Mouse (Mus musculus) T-helper 1 cell (primary cell): ENCODE results near the gene Smoc1.

Experiments used
- in situ Hi-C: fragments of 300-600 bp; cut with MboI, MseI; formaldehyde crosslinking; loops from one replicate; pipeline ENCODE4 v1.15.1; 2025; ENCODE audit warnings: high pct_unique_total_duplicates

The Smoc1 gene

GRCm38 (mm10) chr12:81123793-81124192 lies 97.2 kb downstream of the Smoc1 start:
- in situ Hi-C loops = no loop called here

GRCm38 (mm10) chr12:81126842-81127241 lies 100.2 kb downstream of the Smoc1 start:
- in situ Hi-C loops = no loop called here

GRCm38 (mm10) chr12:81128693-81129092 lies 102.1 kb downstream of the Smoc1 start:
- in situ Hi-C loops = no loop called here

GRCm38 (mm10) chr12:81130692-81131091 lies 104.1 kb downstream of the Smoc1 start:
- in situ Hi-C loops = no loop called here

GRCm38 (mm10) chr12:81131114-81131513 lies 104.5 kb downstream of the Smoc1 start:
- in situ Hi-C loops = no loop called here

- in situ Hi-C loops = no loop called here
Observed at GRCm38 (mm10) chr12:81133055-81133665, 106.6 kb downstream of the Smoc1 start.

- in situ Hi-C loops = no loop called here
Observed at GRCm38 (mm10) chr12:81138217-81138616, 111.6 kb downstream of the Smoc1 start.

GRCm38 (mm10) chr12:81139463-81139862 lies 112.9 kb downstream of the Smoc1 start:
- in situ Hi-C loops = no loop called here

GRCm38 (mm10) chr12:81140594-81141328 lies 114.2 kb downstream of the Smoc1 start:
- in situ Hi-C loops = no loop called here

- in situ Hi-C loops = no loop called here
Observed at GRCm38 (mm10) chr12:81141329-81141711, 114.7 kb downstream of the Smoc1 start.

GRCm38 (mm10) chr12:81142231-81142630 lies 115.6 kb downstream of the Smoc1 start:
- in situ Hi-C loops = no loop called here

GRCm38 (mm10) chr12:81144201-81144600 lies 117.6 kb downstream of the Smoc1 start:
- in situ Hi-C loops = no loop called here

GRCm38 (mm10) chr12:81146417-81147180 lies 120.0 kb downstream of the Smoc1 start:
- in situ Hi-C loops = no loop called here

- in situ Hi-C loops = no loop called here
Observed at GRCm38 (mm10) chr12:81147956-81148355, 121.3 kb downstream of the Smoc1 start.

- in situ Hi-C loops = no loop called here
Observed at GRCm38 (mm10) chr12:81150917-81151316, 124.3 kb downstream of the Smoc1 start.

GRCm38 (mm10) chr12:81152082-81152481 lies 125.5 kb downstream of the Smoc1 start:
- in situ Hi-C loops = no loop called here

GRCm38 (mm10) chr12:81155675-81156074 lies 129.1 kb downstream of the Smoc1 start:
- in situ Hi-C loops = no loop called here

GRCm38 (mm10) chr12:81156841-81157240 lies 130.2 kb downstream of the Smoc1 start:
- in situ Hi-C loops = no loop called here

GRCm38 (mm10) chr12:81159947-81160346 lies 133.3 kb downstream of the Smoc1 start:
- in situ Hi-C loops = no loop called here

- in situ Hi-C loops = no loop called here
Observed at GRCm38 (mm10) chr12:81160425-81160824, 133.8 kb downstream of the Smoc1 start.

GRCm38 (mm10) chr12:81160831-81161230 lies 134.2 kb downstream of the Smoc1 start:
- in situ Hi-C loops = no loop called here

- in situ Hi-C loops = no loop called here
Observed at GRCm38 (mm10) chr12:81161282-81161681, 134.7 kb downstream of the Smoc1 start.

- in situ Hi-C loops = no loop called here
Observed at GRCm38 (mm10) chr12:81163131-81163530, 136.5 kb downstream of the Smoc1 start.
